ENCODE assay signal across 25 mouse cellular contexts in genomic region chr8:78664306-78664940, GRCm38 (mm10).
DNase-seq lines count a peak whose midpoint lies in the region; ATAC-seq and TF ChIP-seq lines count a peak whose summit lies in the region.
"Had no signal": no experiment of that assay in that cellular context is flagged by ENCODE, and none has a peak within 500 bp of the region (broad histone marks: within the 10 kb centered on the region; RNA-seq: fewer than 3 reads in every experiment).

No protein-coding gene starts in this region.

- no peak for TF ChIP-seq POLR2A in small intestine, adult 2 months (IDR thresholded peaks at IDR 0.05; ENCODE audit: low read depth, low read length)

- peaks cover 2% of the 10 kb centered on the region; the same call in 1 of the 2 replicates for H3K36me3 ChIP-seq in small intestine, adult 2 months (ENCODE audit: control insufficient read depth, insufficient read depth, low read length)
- H3K36me3 ChIP-seq in liver, embryonic 12.5 days: peaks cover 4% of the 10 kb centered on the region; the same call in 1 of the 2 replicates
- peaks cover 3% of the 10 kb centered on the region; the same call in 1 of the 2 replicates for H3K36me3 ChIP-seq in midbrain, embryonic 10.5 days
- H3K36me3 ChIP-seq: heart, embryonic 15.5 days; midbrain, embryonic 15.5 days; neural tube, embryonic 13.5 days had no signal

- no peak overlapping the region for H3K9ac ChIP-seq in liver, embryonic 12.5 days
- H3K9ac ChIP-seq: embryonic facial prominence, embryonic 13.5 days; forebrain, embryonic 13.5 days; heart, embryonic 15.5 days; hindbrain, embryonic 14.5 days; limb, embryonic 13.5 days; liver, embryonic 13.5 days; lung, embryonic 14.5 days; midbrain, embryonic 15.5 days; neural tube, embryonic 13.5 days had no signal

- no peak overlapping the region for H3K4me2 ChIP-seq in liver, embryonic 12.5 days
- H3K4me2 ChIP-seq: embryonic facial prominence, embryonic 13.5 days; forebrain, embryonic 13.5 days; heart, embryonic 15.5 days; hindbrain, embryonic 14.5 days; limb, embryonic 13.5 days; liver, embryonic 13.5 days; lung, embryonic 14.5 days; midbrain, embryonic 15.5 days; neural tube, embryonic 13.5 days had no signal

- peak overlapping the region; percentile 16 for H3K27ac ChIP-seq in small intestine, adult 2 months (ENCODE audit: insufficient read depth, low read depth, low read length)
- H3K27ac ChIP-seq in liver, embryonic 12.5 days: no peak overlapping the region
- H3K27ac ChIP-seq in midbrain, embryonic 10.5 days (replicated peaks): no peak overlapping the region
- H3K27ac ChIP-seq: embryonic facial prominence, embryonic 13.5 days; forebrain, embryonic 13.5 days; heart, adult 2 months; heart, embryonic 15.5 days; hindbrain, embryonic 14.5 days; limb, embryonic 13.5 days; liver, embryonic 13.5 days; midbrain, embryonic 15.5 days; neural tube, embryonic 13.5 days had no signal

- TF ChIP-seq CTCF in small intestine, adult 2 months (IDR thresholded peaks at IDR 0.05; ENCODE audit: extremely low read depth, insufficient read length, insufficient replicate concordance, low read depth, low read length): no peak

- DNase-seq in brain, adult 2 months (ENCODE audit: low read depth, low spot score): peak; percentile 71
- DNase-seq in cerebellum, adult 18-20 months: peak; percentile 45
- DNase-seq in cerebellum, postnatal 14 days: peak; percentile 42 to 67
- DNase-seq in midbrain, embryonic 10.5 days (ENCODE audit: low spot score): no peak
- DNase-seq in urinary bladder, adult 2 months (ENCODE audit: low spot score): no peak
- DNase-seq: embryo, embryonic 11 days; gastrocnemius, postnatal 36 days; heart, adult 2 months; heart, postnatal 36 days; kidney, postnatal 25 days; liver, embryonic 13.5 days; lung, embryonic 14.5 days; thymus, postnatal 36 days had no signal

- H3K4me3 ChIP-seq in small intestine, adult 2 months (ENCODE audit: low read depth, low read length): no peak overlapping the region
- no peak overlapping the region for H3K4me3 ChIP-seq in liver, embryonic 12.5 days
- no peak overlapping the region for H3K4me3 ChIP-seq in midbrain, embryonic 10.5 days
- H3K4me3 ChIP-seq: embryonic facial prominence, embryonic 13.5 days; erythroblast, embryonic 14.5 days; forebrain, embryonic 13.5 days; heart, adult 2 months; heart, embryonic 15.5 days; limb, embryonic 13.5 days; liver, embryonic 13.5 days; megakaryocyte, embryonic 14.5 days; midbrain, embryonic 15.5 days; neural tube, embryonic 13.5 days had no signal

- ATAC-seq in liver, embryonic 12.5 days: no peak
- ATAC-seq: forebrain, embryonic 13.5 days; inflammation-experienced regulatory T-cells, adult 6 months; midbrain, embryonic 15.5 days had no signal

- no peaks in the 10 kb centered on the region for H3K27me3 ChIP-seq in small intestine, adult 2 months (ENCODE audit: control insufficient read depth, insufficient read depth, low read length)
- no peaks in the 10 kb centered on the region for H3K27me3 ChIP-seq in liver, embryonic 12.5 days (replicated peaks)
- no peaks in the 10 kb centered on the region for H3K27me3 ChIP-seq in midbrain, embryonic 10.5 days (ENCODE audit: low read depth, poor library complexity, severe bottlenecking)
- H3K27me3 ChIP-seq: embryonic facial prominence, embryonic 13.5 days; forebrain, embryonic 13.5 days; heart, embryonic 15.5 days; limb, embryonic 13.5 days; liver, embryonic 13.5 days; megakaryocyte, embryonic 14.5 days; midbrain, embryonic 15.5 days; neural tube, embryonic 13.5 days had no signal

- no peaks in the 10 kb centered on the region for H3K9me3 ChIP-seq in liver, embryonic 12.5 days (replicated peaks)
- H3K9me3 ChIP-seq in midbrain, embryonic 10.5 days (replicated peaks): no peaks in the 10 kb centered on the region
- H3K9me3 ChIP-seq: embryonic facial prominence, embryonic 13.5 days; forebrain, embryonic 13.5 days; heart, embryonic 15.5 days; limb, embryonic 13.5 days; liver, embryonic 13.5 days; megakaryocyte, embryonic 14.5 days; midbrain, embryonic 15.5 days; neural tube, embryonic 13.5 days had no signal

- H3K4me1 ChIP-seq in small intestine, adult 2 months (ENCODE audit: control insufficient read depth, insufficient read depth, insufficient read length, low read length): peaks cover 17% of the 10 kb centered on the region
- H3K4me1 ChIP-seq in liver, embryonic 12.5 days: no peaks in the 10 kb centered on the region
- no peaks in the 10 kb centered on the region for H3K4me1 ChIP-seq in midbrain, embryonic 10.5 days
- H3K4me1 ChIP-seq: embryonic facial prominence, embryonic 13.5 days; forebrain, embryonic 13.5 days; heart, embryonic 15.5 days; limb, embryonic 13.5 days; liver, embryonic 13.5 days had no signal

- 45% methylated on average over 12 of the region's 12 CpGs for WGBS in small intestine, adult 2 months
- 83% methylated on average over 12 of the region's 12 CpGs for WGBS in liver, embryonic 12.5 days (ENCODE audit: insufficient replicate concordance)
- 95% methylated on average over 12 of the region's 12 CpGs for WGBS in midbrain, embryonic 10.5 days

Comparison
In these comparisons a context has a peak if more than half of its experiments do, and no peak if none do; other contexts are left out.
1. DNase-seq: peak in brain, adult 2 months (single experiment), cerebellum, adult 18-20 months (2 of 2) and cerebellum, postnatal 14 days (2 of 2); none in midbrain, embryonic 10.5 days (single experiment) and urinary bladder, adult 2 months (single experiment).